Mouse (Mus musculus) frontal cortex, adult 2 months (tissue): ENCODE measurements around the gene Qk. TPM values are rescaled to one million over a fixed set of nuclear protein-coding genes. Genes with fewer than 3 reads are reported as not detected.
A peak's percentile ranks its signal among the peaks of the same experiment; 100 is the strongest.

Source experiments
- DNase-seq, 2 experiments: peaks; one replicate each; pipeline ENCODE4 v3.0.0; 2022; ENCODE audit warnings: low spot score in 1 of 2; ENCODE audit errors: extremely low spot score in 1 of 2
- polyA plus RNA-seq: library from polyadenylated mRNA; depleted of rRNA; stranded (reverse); fragments of >200 nt; gene quantifications from 2 replicates; pipeline ENCODE4 v1.2.3, GENCODE M21; 2012

The Qk gene
- polyA plus RNA-seq, 1 experiment: 300 TPM

DNA sequence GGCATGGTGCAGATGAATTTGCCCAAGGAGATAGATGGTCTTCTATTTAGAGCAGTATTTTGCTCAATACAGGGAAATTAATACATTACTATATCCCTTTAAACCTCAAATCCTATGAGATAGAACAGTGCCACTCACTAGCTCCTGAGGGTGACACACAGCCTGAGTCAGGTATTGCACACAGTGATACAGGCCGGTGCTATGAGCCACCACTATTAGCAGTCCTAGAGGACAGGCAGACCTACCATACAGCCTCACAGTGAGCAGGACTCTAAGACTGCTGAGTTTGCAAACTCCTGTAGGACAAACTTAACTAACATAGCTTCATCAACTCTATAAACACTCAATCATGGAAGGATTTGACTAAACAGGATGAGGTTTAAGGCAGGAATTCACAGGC lies 51.2 kb downstream of the Qk start:
- no peak for DNase-seq

DNA sequence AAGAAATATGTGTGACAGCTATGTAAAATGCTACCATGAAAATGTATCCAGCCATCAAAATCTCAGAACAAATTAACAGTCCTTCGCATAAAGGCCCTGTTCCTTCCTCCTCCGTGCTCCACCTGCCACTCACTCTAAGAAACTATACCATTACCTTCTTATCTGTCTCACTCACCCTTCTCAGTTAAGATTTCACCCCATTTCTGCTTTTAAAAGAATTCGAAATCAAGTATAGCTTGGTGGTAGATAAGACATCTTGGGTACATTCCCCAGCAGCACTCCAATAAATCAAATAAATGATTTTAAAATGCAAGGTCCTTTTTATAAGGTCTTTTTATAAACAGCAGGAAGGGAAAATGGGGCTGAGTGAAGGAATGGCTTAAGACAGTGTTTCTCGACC lies 53.4 kb downstream of the Qk start:
- no peak for DNase-seq

- peak; percentile 16 to 27 for DNase-seq
Measured at GRCm38 (mm10) chr17:10251252-10251958, 68.2 kb downstream of the Qk start.

- DNase-seq: no peak
Measured at GRCm38 (mm10) chr17:10240081-10240480, 79.6 kb downstream of the Qk start.

DNA sequence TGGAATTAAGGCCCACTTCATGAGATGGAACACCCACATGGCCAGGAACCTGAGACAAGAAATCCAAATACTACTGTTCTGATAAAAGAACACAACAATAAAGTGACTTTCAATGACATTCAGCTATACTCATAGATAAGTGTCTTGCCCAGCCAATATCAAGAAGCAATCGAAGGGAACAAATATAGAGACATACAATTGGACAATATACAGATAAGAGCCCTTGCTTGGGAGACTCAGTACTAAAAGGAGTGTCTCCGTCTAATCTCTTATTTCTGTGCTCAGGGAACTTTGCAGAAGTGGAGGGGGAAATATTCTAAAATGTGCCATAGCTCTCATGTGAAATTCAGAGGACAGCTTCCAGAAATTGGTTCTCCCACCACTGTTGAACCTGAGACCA lies 83.1 kb downstream of the Qk start:
- no peak for DNase-seq

- DNase-seq: no peak
Measured at GRCm38 (mm10) chr17:10232406-10232805, 87.2 kb downstream of the Qk start.

DNA sequence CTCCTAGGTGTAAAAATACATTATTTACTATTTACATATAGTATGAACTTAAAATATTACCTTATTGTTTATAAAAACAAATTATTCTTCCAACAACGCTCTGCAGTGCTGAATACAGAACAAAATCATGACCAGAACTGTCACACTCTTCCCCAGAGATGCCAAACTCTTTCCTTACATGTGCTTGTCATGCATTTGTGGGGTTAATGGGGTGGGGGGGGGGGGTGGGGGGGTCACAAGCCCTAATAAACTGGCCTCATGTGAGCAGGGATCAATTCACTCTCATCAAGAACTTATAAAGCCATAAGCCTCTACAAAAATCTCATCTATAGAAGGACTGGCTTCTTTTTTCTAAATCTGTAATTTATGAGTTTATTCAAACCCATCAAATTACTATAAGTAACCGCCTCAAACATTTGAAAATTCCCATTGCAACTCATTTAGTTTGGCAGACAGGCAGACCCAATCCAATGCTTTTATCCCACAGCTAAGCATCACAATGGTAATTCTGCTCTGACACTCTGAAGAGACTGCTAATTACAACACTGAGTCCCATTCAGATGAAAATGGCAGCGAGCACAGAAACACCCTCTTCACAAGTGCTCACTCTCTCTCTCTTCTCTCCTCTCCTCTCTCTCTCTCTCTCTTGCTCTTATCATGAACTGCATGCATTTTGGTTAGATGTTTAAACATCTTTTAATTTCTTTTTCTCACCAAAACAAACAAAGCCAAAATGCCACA lies 91.7 kb downstream of the Qk start:
- peak in 1 of 2 experiments; percentile 32 for DNase-seq

DNA sequence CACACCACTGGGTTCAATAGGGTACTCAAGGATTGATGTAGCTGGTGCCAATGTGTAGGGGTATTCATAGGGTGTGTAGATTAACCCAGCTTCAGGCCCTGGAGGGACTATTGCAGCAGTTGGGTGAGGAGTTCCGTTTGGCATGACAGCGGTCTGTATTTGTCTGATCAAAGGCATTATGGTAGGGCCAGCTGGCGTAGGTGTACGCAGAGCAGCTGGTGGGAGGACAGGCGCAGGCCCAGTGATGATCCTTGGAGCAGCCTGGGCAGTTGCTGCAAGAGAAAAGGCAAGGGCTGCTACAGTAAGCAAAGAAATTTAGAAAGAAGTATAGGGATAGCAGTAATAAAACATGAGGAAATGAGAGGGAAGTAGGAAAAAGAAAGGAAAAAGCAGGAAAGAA lies 103.5 kb downstream of the Qk start:
- no peak for DNase-seq

DNA sequence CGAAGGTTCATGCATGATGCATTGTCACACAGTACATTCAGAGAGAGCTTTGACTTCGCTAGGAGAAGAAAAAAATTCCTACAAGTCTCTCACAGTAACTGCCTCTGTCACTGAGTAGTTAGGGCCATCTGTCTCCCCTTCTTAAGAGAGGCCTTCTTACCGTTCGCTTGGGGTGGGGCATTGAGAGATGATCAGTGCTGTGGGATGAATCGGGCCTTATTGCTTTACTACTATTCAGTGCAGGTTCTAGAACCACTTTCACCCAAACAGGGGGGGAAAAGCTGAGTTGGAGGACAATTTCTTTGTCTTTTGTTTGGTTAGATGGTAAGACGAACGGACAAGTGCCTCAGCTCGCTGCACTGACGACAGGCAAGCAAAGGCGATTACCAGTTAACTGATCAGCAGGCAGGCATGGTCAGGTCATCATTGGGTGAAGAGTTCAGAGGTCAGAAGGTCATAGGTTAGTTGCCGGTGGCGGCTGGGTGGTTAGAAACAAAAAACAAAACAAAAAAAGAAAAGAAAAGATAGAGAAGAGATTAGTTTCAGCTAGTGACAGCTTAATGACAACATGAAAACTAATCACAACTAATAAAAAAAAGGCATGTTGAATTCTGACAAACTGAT lies 110.4 kb downstream of the Qk start:
- DNase-seq: no peak

GRCm38 (mm10) chr17:10198662-10199061 lies 121.0 kb downstream of the Qk start:
- DNase-seq: no peak

- DNase-seq: no peak
Measured at GRCm38 (mm10) chr17:10198231-10198630, 121.4 kb downstream of the Qk start.

DNA sequence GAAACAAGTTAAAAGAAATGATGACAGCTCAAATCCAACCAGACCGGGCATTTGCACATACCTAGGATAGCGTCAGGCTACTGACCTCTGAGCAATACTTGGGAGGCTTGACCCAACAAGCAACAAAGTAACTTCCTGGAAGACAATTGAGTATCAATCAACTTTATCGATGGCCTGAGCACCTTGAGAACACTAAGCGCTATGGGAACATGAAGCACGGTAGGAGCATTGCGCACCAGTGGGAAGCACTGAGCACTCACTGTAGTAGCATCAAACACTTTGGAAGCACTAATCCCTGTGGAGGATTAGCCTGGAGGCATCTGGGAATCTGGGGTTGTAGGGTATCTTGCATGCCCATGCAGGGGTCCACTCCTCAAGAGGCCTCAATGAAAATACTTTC lies 124.0 kb downstream of the Qk start:
- no peak for DNase-seq

GRCm38 (mm10) chr17:10190857-10191256 lies 128.8 kb downstream of the Qk start:
- DNase-seq: no peak

DNA sequence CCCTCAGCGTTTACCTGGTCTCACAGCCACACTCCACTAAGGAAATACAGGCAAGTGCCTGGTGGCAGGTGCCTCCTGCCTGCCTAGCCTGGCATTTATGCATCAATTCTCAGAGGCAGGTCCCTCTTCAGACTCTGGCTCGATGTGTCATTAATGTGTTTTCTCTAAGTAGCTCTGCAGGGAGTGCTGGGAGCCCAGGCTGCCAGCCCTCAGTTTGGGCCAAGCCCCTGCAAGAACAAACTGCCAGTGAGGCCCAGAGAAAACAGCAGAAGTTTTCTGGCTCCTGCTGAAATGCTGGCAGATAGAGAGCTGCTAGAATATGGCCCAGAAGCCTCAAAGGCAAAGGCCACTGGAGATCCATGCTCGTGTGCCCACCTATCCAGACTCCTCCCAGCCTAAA lies 131.2 kb downstream of the Qk start:
- DNase-seq: no peak

GRCm38 (mm10) chr17:10187431-10188020 lies 132.1 kb downstream of the Qk start:
- DNase-seq: no peak

DNA sequence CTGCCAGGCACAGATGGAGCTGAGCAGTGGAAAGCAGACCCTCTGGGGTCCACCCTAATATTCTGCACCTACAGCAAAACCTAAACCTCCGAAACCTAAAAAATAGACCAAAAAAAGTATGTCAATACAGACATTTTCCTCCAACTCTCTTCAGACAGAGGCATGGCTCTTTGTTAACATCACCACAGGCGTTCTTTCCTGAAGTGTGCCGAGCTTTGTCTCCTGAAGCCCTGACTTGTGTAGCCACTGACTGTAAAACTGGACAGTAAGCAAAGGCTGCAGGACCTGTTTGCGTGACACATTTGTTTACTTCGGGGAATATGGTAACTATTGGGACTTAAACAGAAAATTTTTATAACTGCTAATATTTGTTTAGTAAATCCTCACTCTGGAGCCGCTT lies 137.9 kb downstream of the Qk start:
- no peak for DNase-seq

DNA sequence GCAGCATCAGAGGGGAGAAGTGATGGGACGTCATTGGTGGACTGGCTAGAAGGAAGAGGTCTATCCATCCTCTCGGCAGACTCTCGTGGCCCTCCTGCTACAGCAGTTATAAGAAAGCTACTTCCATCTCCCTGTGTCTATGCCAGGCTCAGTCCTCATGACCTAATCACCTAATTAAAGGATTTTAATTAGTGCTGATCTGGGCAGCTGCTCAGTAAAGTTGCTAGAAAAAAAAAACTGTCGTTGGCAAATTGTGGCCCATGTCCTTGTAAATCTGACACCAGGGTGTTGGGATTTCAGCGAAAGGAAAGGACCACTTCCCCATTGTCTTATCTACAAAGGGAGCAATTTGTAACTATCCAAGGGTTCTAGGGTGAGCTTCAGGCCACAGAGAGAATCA lies 142.6 kb downstream of the Qk start:
- DNase-seq: no peak

DNA sequence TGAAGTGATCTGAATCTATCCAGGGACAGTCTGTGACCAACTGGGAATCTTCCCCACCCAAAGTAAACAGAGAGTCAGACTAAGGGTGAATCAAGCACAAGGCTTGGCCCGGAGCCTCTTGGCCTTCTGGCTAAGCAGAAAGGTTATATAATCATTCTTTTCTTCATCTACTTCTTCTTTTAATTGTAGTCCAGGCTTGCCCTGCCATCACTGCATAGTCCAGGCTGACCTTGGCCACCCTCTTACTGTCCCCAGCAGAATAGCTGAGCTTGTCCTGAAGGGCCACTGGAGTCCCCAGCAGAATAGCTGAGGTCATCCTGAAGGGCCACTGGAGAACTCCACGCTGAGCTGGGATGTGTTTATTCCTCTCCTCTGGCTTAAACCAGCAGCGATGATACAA lies 158.4 kb downstream of the Qk start:
- no peak for DNase-seq

GRCm38 (mm10) chr17:10160415-10160814 lies 159.2 kb downstream of the Qk start:
- DNase-seq: no peak

- no peak for DNase-seq
Measured at GRCm38 (mm10) chr17:10152808-10153413, 166.7 kb downstream of the Qk start.
